Mouse (Mus musculus): ENCODE results near the gene Klf2. TPM values are rescaled to one million over a fixed set of nuclear protein-coding genes. Genes with fewer than 3 reads are reported as not detected.

Klf2 gene
- total and polyA plus RNA-seq, 3 experiments, result 0.12 to 1.4 TPM; not detected in 1

DNA sequence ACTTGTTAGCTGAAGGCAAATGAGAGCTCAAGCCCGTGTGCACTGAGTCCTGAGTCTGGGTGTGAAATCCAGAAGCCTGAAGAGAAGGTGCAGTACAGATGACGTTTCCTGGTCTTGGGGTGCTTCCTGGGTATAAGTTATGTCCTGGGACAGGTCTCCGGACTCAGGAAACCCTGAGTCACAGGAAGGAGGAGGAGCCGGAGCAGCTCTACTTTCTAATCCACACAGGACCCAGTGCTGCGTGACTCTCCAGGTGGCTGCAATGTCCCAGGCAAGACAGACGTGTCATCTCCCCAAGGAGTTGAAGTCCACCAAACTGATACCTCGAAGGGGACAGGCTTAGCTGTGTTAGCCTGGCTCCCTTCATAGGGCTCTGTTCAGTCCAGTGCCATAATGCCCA lies 44.6 kb downstream of the Klf2 start:
- in situ Hi-C loops (cut with MboI; ENCODE audit: low pct_ligation_motif_present, low pct_unique_long_range_greater_than_20kb, low sequenced_read_pairs) (no loop called here), dilution Hi-C loops (cut with MboI; ENCODE audit: extremely low pct_ligation_motif_present, extremely low pct_unique_long_range_greater_than_20kb, low sequenced_read_pairs) (no loop called here)
- H3K4me2 ChIP-seq (ENCODE audit: insufficient read depth, low read depth, poor library complexity, severe bottlenecking), result no peak overlapping the region
- TF ChIP-seq MXI1 (IDR thresholded peaks at IDR 0.05; ENCODE audit: low read depth, low read length) (no peak), MAFK (IDR thresholded peaks at IDR 0.05; ENCODE audit: insufficient replicate concordance, low read length) (no peak), NELFE (IDR thresholded peaks at IDR 0.05; ENCODE audit: low read depth, low read length) (no peak), MAX (IDR thresholded peaks at IDR 0.05; ENCODE audit: low read length) (no peak), MEF2A (IDR thresholded peaks at IDR 0.05; ENCODE audit: borderline replicate concordance, low read depth, low read length) (no peak), IRF4 (IDR thresholded peaks at IDR 0.05; ENCODE audit: low read depth, low read length) (no peak), UBTF (IDR thresholded peaks at IDR 0.05; ENCODE audit: low read depth, low read length) (no peak), SIN3A (IDR thresholded peaks at IDR 0.05; ENCODE audit: low read length) (no peak), POLR2AphosphoS2 (IDR thresholded peaks at IDR 0.05; ENCODE audit: low read depth, low read length) (no peak), ZKSCAN1 (IDR thresholded peaks at IDR 0.05; ENCODE audit: borderline replicate concordance, low read depth, low read length) (no peak), PAX5 (IDR thresholded peaks at IDR 0.05; ENCODE audit: low read length) (no peak), EP300 (IDR thresholded peaks at IDR 0.05; ENCODE audit: low read length) (no peak), USF2 (conservative IDR thresholded peaks at IDR 0.05; ENCODE audit: low read depth, low read length) (no peak), JUND (conservative IDR thresholded peaks at IDR 0.05; ENCODE audit: low read depth, low read length) (no peak), USF1 (IDR thresholded peaks at IDR 0.05; ENCODE audit: low read depth, low read length) (no peak), BHLHE40 (IDR thresholded peaks at IDR 0.05; ENCODE audit: low read depth, low read length) (no peak)
- H3K4me1 ChIP-seq (ENCODE audit: control insufficient read depth in 1 of 2, insufficient read depth in 2 of 2), result peaks cover 0 to 47% of the 10 kb centered on the region in 2 experiments; a peak in 2 of 4 replicates
- no peaks in the 10 kb centered on the region for H3K79me2 ChIP-seq (replicated peaks; ENCODE audit: control insufficient read depth, extremely low read depth, insufficient read depth, poor library complexity, severe bottlenecking)
- no peaks in the 10 kb centered on the region for H3K9me3 ChIP-seq (replicated peaks; ENCODE audit: low read length)
- H3K9ac ChIP-seq (ENCODE audit: insufficient read depth, low read depth), result no peak overlapping the region
- H3K27me3 ChIP-seq (replicated peaks), result no peaks in the 10 kb centered on the region
- DNase-seq (ENCODE audit: extremely low read depth), result no peak
- no peak overlapping the region for H3K4me3 ChIP-seq (replicated peaks in 1 of 3; ENCODE audit: low read depth in 2 of 3, low read length in 2 of 3, poor library complexity in 1 of 3)
- peaks cover 59 to 93% of the 10 kb centered on the region in 2 experiments for H3K36me3 ChIP-seq (replicated peaks in 1 of 2; ENCODE audit: control insufficient read depth in 1 of 2, insufficient read depth in 1 of 2, low read length in 1 of 2)
- H3K27ac ChIP-seq (ENCODE audit: insufficient read depth, low read depth), result no peak overlapping the region

DNA sequence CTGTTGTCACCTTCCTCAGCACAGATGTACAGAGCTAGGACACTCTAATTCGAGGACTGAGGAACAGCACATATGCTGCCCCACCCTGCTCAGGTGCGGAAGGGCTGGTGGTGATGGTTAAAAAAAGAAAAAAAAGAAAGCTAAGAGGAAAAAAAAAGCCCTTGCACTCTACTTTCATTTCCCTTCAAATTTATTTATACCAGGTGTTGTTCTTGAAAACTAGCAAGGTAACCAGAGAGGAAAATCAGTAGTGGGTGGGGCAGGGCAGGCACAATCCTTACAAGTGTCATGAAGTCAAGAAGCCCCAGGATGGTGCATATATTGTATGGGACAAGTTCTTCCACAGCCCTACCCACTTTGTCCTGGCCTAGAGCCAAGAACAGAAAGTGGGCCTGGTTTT lies 46.2 kb downstream of the Klf2 start:
- no peak for DNase-seq (ENCODE audit: extremely low read depth)

More for the DNA sequence above, 46.2 kb downstream of the Klf2 start:
- no peak overlapping the region for H3K27ac ChIP-seq (ENCODE audit: insufficient read depth, low read depth)
- no peak overlapping the region for H3K9ac ChIP-seq (ENCODE audit: insufficient read depth, low read depth)
- no peak overlapping the region for H3K4me3 ChIP-seq (replicated peaks in 1 of 3; ENCODE audit: low read depth in 2 of 3, low read length in 2 of 3, poor library complexity in 1 of 3)
- no peaks in the 10 kb centered on the region for H3K27me3 ChIP-seq (replicated peaks)
- dilution Hi-C loops (cut with MboI; ENCODE audit: extremely low pct_ligation_motif_present, extremely low pct_unique_long_range_greater_than_20kb, low sequenced_read_pairs) (no loop called here), in situ Hi-C loops (cut with MboI; ENCODE audit: low pct_ligation_motif_present, low pct_unique_long_range_greater_than_20kb, low sequenced_read_pairs) (loop anchor here (5.0 kb wide), 1 partner anchor 37 kb away; no protein-coding TSS in a partner anchor)
- TF ChIP-seq RCOR1 (conservative IDR thresholded peaks at IDR 0.05; ENCODE audit: low read depth, low read length) (no peak), ZNF384 (IDR thresholded peaks at IDR 0.05; ENCODE audit: low read depth, low read length) (peak; percentile 52)
- H3K4me1 ChIP-seq (ENCODE audit: control insufficient read depth in 1 of 2, insufficient read depth in 2 of 2), result peaks cover 0 to 52% of the 10 kb centered on the region in 2 experiments; a peak in 2 of 4 replicates
- no peaks in the 10 kb centered on the region for H3K79me2 ChIP-seq (replicated peaks; ENCODE audit: control insufficient read depth, extremely low read depth, insufficient read depth, poor library complexity, severe bottlenecking)
- H3K36me3 ChIP-seq (replicated peaks in 1 of 2; ENCODE audit: control insufficient read depth in 1 of 2, insufficient read depth in 1 of 2, low read length in 1 of 2), result peaks cover 52 to 93% of the 10 kb centered on the region in 2 experiments
- H3K4me2 ChIP-seq (ENCODE audit: insufficient read depth, low read depth, poor library complexity, severe bottlenecking), result no peak overlapping the region
- peaks cover 4% of the 10 kb centered on the region for H3K9me3 ChIP-seq (replicated peaks; ENCODE audit: low read length)

Measured in CH12.LX (cell line).